Mouse (Mus musculus) forebrain, embryonic 15.5 days (tissue): Measurements from ENCODE around the gene Mc1r. TPM values are rescaled to one million over a fixed set of nuclear protein-coding genes. Genes with fewer than 3 reads are reported as not detected.
A peak's percentile ranks its signal among the peaks of the same experiment; 100 is the strongest.
"Not testable (repeated sequence)": the region's sequence is repeated elsewhere in the genome, so short reads cannot be mapped to it uniquely, and the experiment has no call there.

Experiments used
- ATAC-seq: fragments of 200-750 bp; cut with Nextera tagmentation; replicated peaks from 2 replicates; pipeline ENCODE4 v1.8.0; 2017; ENCODE audit warnings: mild to moderate bottlenecking, moderate TSS enrichment, moderate library complexity
- H3K27ac ChIP-seq: fragments of 300-500 bp; sonication (generic); replicated peaks from 2 replicates; pipeline ENCODE4 v1.5.1; 2015; ENCODE audit warnings: mild to moderate bottlenecking, inconsistent platforms
- H3K27me3 ChIP-seq: fragments of 300-500 bp; sonication (generic); 2 replicates; pipeline ENCODE4 v1.6.1; 2015; ENCODE audit warnings: inconsistent platforms
- H3K36me3 ChIP-seq: fragments of 300-500 bp; sonication (generic); 2 replicates; pipeline ENCODE4 v1.6.1; 2015; ENCODE audit warnings: mild to moderate bottlenecking, inconsistent platforms
- H3K4me1 ChIP-seq: fragments of 300-500 bp; sonication (generic); 2 replicates; pipeline ENCODE4 v1.6.1; 2015; ENCODE audit warnings: inconsistent platforms
- H3K4me2 ChIP-seq: fragments of 300-500 bp; sonication (generic); replicated peaks from 2 replicates; pipeline ENCODE4 v1.6.1; 2015; ENCODE audit warnings: mild to moderate bottlenecking, inconsistent platforms
- H3K4me3 ChIP-seq: fragments of 300-500 bp; sonication (generic); 2 replicates; pipeline ENCODE4 v1.5.1; 2015; ENCODE audit warnings: mild to moderate bottlenecking, inconsistent platforms
- H3K9ac ChIP-seq: fragments of 300-500 bp; sonication (generic); replicated peaks from 2 replicates; pipeline ENCODE4 v1.6.1; 2015; ENCODE audit warnings: mild to moderate bottlenecking, inconsistent platforms
- H3K9me3 ChIP-seq: fragments of 300-500 bp; sonication (generic); 2 replicates; pipeline ENCODE4 v1.6.1; 2016; ENCODE audit warnings: inconsistent platforms
- WGBS: fragments of 180-500 bp; shearing (Covaris S2); methylation state at CpG from one replicate; pipeline ENCODE4 v1.1.7; 2015; ENCODE audit warnings: mixed read lengths; 5-methylcytosine and 5-hydroxymethylcytosine counted together
- polyA plus RNA-seq: library from polyadenylated mRNA; unstranded; fragments of >200 nt; fragmentation: Nextera tagmentation; extraction: Ambion mirVana; gene quantifications from 2 replicates; pipeline ENCODE4 v1.2.1, GENCODE M21; 2015

The Mc1r gene
- polyA plus RNA-seq, 1 experiment from 2014 or later: 0.15 TPM

- 95% methylated on average over 27 of the region's 27 CpGs for WGBS
- no peak for ATAC-seq
These were observed 19.9 kb downstream of the Mc1r start for GRCm38 (mm10) chr8:123426511-123427509.

GRCm38 (mm10) chr8:123427639-123428275 is 20.9 kb downstream of the Mc1r start:
- H3K4me3 ChIP-seq: no peak overlapping the region
- H3K9me3 ChIP-seq: peaks cover 13% of the 10 kb centered on the region
- H3K27ac ChIP-seq: no peak overlapping the region
- WGBS: 96% methylated on average over 24 of the region's 24 CpGs
- H3K36me3 ChIP-seq: peaks cover 7% of the 10 kb centered on the region
- no peak overlapping the region for H3K9ac ChIP-seq
- no peak overlapping the region for H3K4me2 ChIP-seq
- ATAC-seq: no peak
- H3K4me1 ChIP-seq: peaks cover 1% of the 10 kb centered on the region
- H3K27me3 ChIP-seq: no peaks in the 10 kb centered on the region

More at GRCm38 (mm10) chr8:123426511-123427509, 19.9 kb downstream of the Mc1r start:
- no peak overlapping the region for H3K27ac ChIP-seq
- H3K9ac ChIP-seq: no peak overlapping the region
- peaks cover 13% of the 10 kb centered on the region for H3K9me3 ChIP-seq
- peaks cover 9% of the 10 kb centered on the region for H3K36me3 ChIP-seq
- no peaks in the 10 kb centered on the region for H3K27me3 ChIP-seq
- no peak overlapping the region for H3K4me3 ChIP-seq
- peaks cover 10% of the 10 kb centered on the region for H3K4me1 ChIP-seq
- H3K4me2 ChIP-seq: no peak overlapping the region

GRCm38 (mm10) chr8:123428343-123428893 is 21.5 kb downstream of the Mc1r start:
- Histone ChIP-seq H3K9me3 (peaks cover 13% of the 10 kb centered on the region), H3K9ac (no peak overlapping the region), H3K27ac (no peak overlapping the region), H3K36me3 (peaks cover 3% of the 10 kb centered on the region), H3K4me3 (no peak overlapping the region), H3K4me1 (no peaks in the 10 kb centered on the region), H3K4me2 (no peak overlapping the region), H3K27me3 (no peaks in the 10 kb centered on the region)
- 95% methylated on average over 29 of the region's 29 CpGs for WGBS
- ATAC-seq: no peak

- 95% methylated on average over 23 of the region's 23 CpGs for WGBS
- Histone ChIP-seq H3K9me3 (peaks cover 13% of the 10 kb centered on the region), H3K4me3 (no peak overlapping the region), H3K36me3 (no peaks in the 10 kb centered on the region), H3K9ac (no peak overlapping the region), H3K4me2 (no peak overlapping the region), H3K27me3 (no peaks in the 10 kb centered on the region), H3K27ac (no peak overlapping the region), H3K4me1 (no peaks in the 10 kb centered on the region)
- no peak for ATAC-seq
These were observed 22.2 kb downstream of the Mc1r start for GRCm38 (mm10) chr8:123428939-123429721.

- H3K9me3 ChIP-seq: peaks cover 13% of the 10 kb centered on the region
- not testable (repeated sequence) for H3K36me3 ChIP-seq, H3K4me2 ChIP-seq, H3K9ac ChIP-seq, H3K4me3 ChIP-seq, H3K4me1 ChIP-seq, H3K27me3 ChIP-seq, H3K27ac ChIP-seq, ATAC-seq
- WGBS: 96% methylated on average over 15 of the region's 15 CpGs
These were observed 22.8 kb downstream of the Mc1r start for GRCm38 (mm10) chr8:123429722-123430013.

GRCm38 (mm10) chr8:123430936-123431335 is 24.0 kb downstream of the Mc1r start:
- WGBS: 88% methylated on average over 8 of the region's 8 CpGs
- not testable (repeated sequence) for H3K9ac ChIP-seq, H3K4me1 ChIP-seq, H3K4me3 ChIP-seq, H3K36me3 ChIP-seq, H3K27ac ChIP-seq, H3K4me2 ChIP-seq, ATAC-seq, H3K27me3 ChIP-seq
- H3K9me3 ChIP-seq: peaks cover 13% of the 10 kb centered on the region

GRCm38 (mm10) chr8:123431616-123432365 is 24.9 kb downstream of the Mc1r start:
- 97% methylated on average over 25 of the region's 25 CpGs for WGBS
- Histone ChIP-seq H3K27me3 (no peaks in the 10 kb centered on the region), H3K4me2 (no peak overlapping the region), H3K9me3 (peaks cover 13% of the 10 kb centered on the region), H3K36me3 (no peaks in the 10 kb centered on the region), H3K27ac (no peak overlapping the region), H3K4me3 (no peak overlapping the region), H3K4me1 (no peaks in the 10 kb centered on the region), H3K9ac (no peak overlapping the region)
- no peak for ATAC-seq

- no peak overlapping the region for H3K27ac ChIP-seq
- no peak overlapping the region for H3K4me3 ChIP-seq
- no peak for ATAC-seq
- H3K9me3 ChIP-seq: peaks cover 10% of the 10 kb centered on the region
- H3K36me3 ChIP-seq: no peaks in the 10 kb centered on the region
- H3K4me1 ChIP-seq: no peaks in the 10 kb centered on the region
- whole genome bisulfite sequencing: 96% methylated on average over 16 of the region's 16 CpGs
- no peak overlapping the region for H3K9ac ChIP-seq
- H3K4me2 ChIP-seq: no peak overlapping the region
- H3K27me3 ChIP-seq: no peaks in the 10 kb centered on the region
These were observed 25.5 kb downstream of the Mc1r start for GRCm38 (mm10) chr8:123432381-123432780.

- not testable (repeated sequence) for H3K27me3 ChIP-seq, H3K9me3 ChIP-seq, H3K4me1 ChIP-seq, H3K9ac ChIP-seq, H3K4me2 ChIP-seq, H3K36me3 ChIP-seq, ATAC-seq, H3K27ac ChIP-seq, H3K4me3 ChIP-seq
- 96% methylated on average over 47 of the region's 47 CpGs for WGBS
These were observed 26.5 kb downstream of the Mc1r start for GRCm38 (mm10) chr8:123433241-123433974.

- Histone ChIP-seq H3K4me3 (no peak overlapping the region), H3K27ac (no peak overlapping the region), H3K9ac (no peak overlapping the region), H3K36me3 (no peaks in the 10 kb centered on the region), H3K4me2 (no peak overlapping the region), H3K4me1 (peaks cover 12% of the 10 kb centered on the region), H3K9me3 (no peaks in the 10 kb centered on the region), H3K27me3 (no peaks in the 10 kb centered on the region)
- 97% methylated on average over 2 of the region's 2 CpGs for WGBS
- no peak for ATAC-seq
These were observed 34.9 kb downstream of the Mc1r start for GRCm38 (mm10) chr8:123441788-123442187.

- 79% methylated on average over 5 of the region's 5 CpGs for WGBS
- peak overlapping the region; percentile 71 for H3K4me3 ChIP-seq
- H3K9me3 ChIP-seq: no peaks in the 10 kb centered on the region
- ATAC-seq: no peak
- H3K4me2 ChIP-seq: peak overlapping the region; percentile 63
- H3K9ac ChIP-seq: 0 out of 2 replicates have a peak overlapping the region, but pooled peaks have one; percentile 85
- H3K4me1 ChIP-seq: peaks cover 12% of the 10 kb centered on the region
- H3K27ac ChIP-seq: no peak overlapping the region
- no peaks in the 10 kb centered on the region for H3K36me3 ChIP-seq
- no peaks in the 10 kb centered on the region for H3K27me3 ChIP-seq
These were observed 35.4 kb downstream of the Mc1r start for GRCm38 (mm10) chr8:123442351-123442750.
